Mouse (Mus musculus) adrenal gland (tissue): ENCODE data around the gene Mtx1.

ENCODE experiments used
- intact Hi-C: fragments of 180-260 bp; cut with DNase I; formaldehyde crosslinking; loops from one replicate; pipeline ENCODE4 v1.15.1; 2025
- long read RNA-seq, 2 experiments: library from polyadenylated mRNA; unstranded; transcript quantifications; one replicate each; pipeline ENCODE4 v2.0.0; 2020; ENCODE audit warnings: borderline replicate concordance in 1 of 2; ENCODE audit not compliant: insufficient replicate concordance in 1 of 2

Mtx1 gene
- long read RNA-seq, experiment 1, transcript Mtx1-201 (8 exons, 1,617 nt), result major isoform, 61 of 75 reads
- long read RNA-seq, experiment 1, partial matches to known transcripts, result 5 of 75 reads
- long read RNA-seq, experiment 1, other reads (novel, unspliced or antisense), result 8 of 75 reads
- long read RNA-seq, experiment 2, transcript Mtx1-201 (8 exons, 1,617 nt), result major isoform, 68 of 78 reads
- long read RNA-seq, experiment 2, partial matches to known transcripts, result 1 of 78 reads
- long read RNA-seq, experiment 2, other reads (novel, unspliced or antisense), result 5 of 78 reads

GRCm38 (mm10) chr3:89226900-89227299 lies at the start of gene Mtx1:
Gene Mtx1 (minus strand): TSS chr3:89227088.
- intact Hi-C loops, result no loop called here

- intact Hi-C loops, result no loop called here
Measured at GRCm38 (mm10) chr3:89276061-89276460, 49.2 kb upstream of the Mtx1 start.

- intact Hi-C loops, result no loop called here
Measured at GRCm38 (mm10) chr3:89271760-89272159, 44.9 kb upstream of the Mtx1 start.

- intact Hi-C loops, result no loop called here
Measured at GRCm38 (mm10) chr3:89270891-89271290, 44.0 kb upstream of the Mtx1 start.

- intact Hi-C loops, result no loop called here
Measured at GRCm38 (mm10) chr3:89270051-89270755, 43.3 kb upstream of the Mtx1 start, which contains the start of gene Slc50a1. Gene Slc50a1 (minus strand): TSS chr3:89270570.

- intact Hi-C loops, result no loop called here
Measured at GRCm38 (mm10) chr3:89268916-89269315, 42.0 kb upstream of the Mtx1 start.

- intact Hi-C loops, result no loop called here
Measured at GRCm38 (mm10) chr3:89266439-89266893, 39.6 kb upstream of the Mtx1 start.

GRCm38 (mm10) chr3:89262417-89262816 lies 35.5 kb upstream of the Mtx1 start:
- intact Hi-C loops, result no loop called here

- intact Hi-C loops, result no loop called here
Measured at GRCm38 (mm10) chr3:89260211-89260610, 33.3 kb upstream of the Mtx1 start.

- intact Hi-C loops, result no loop called here
Measured at GRCm38 (mm10) chr3:89259076-89259475, 32.2 kb upstream of the Mtx1 start, which contains the start of gene Dpm3. Gene Dpm3 (plus strand): TSS chr3:89259358.

- intact Hi-C loops, result no loop called here
Measured at GRCm38 (mm10) chr3:89256177-89256576, 29.3 kb upstream of the Mtx1 start.

GRCm38 (mm10) chr3:89254994-89255393 lies 28.1 kb upstream of the Mtx1 start:
- intact Hi-C loops, result no loop called here

GRCm38 (mm10) chr3:89251365-89251895 lies 24.5 kb upstream of the Mtx1 start:
- intact Hi-C loops, result loop anchor here (1.0 kb wide), 1 partner anchor 28 kb away; no protein-coding TSS in a partner anchor

GRCm38 (mm10) chr3:89250435-89251040 lies 23.6 kb upstream of the Mtx1 start:
- intact Hi-C loops, result loop anchor here (1.0 kb wide), 2 partner anchors 29 to 32 kb away; no protein-coding TSS in a partner anchor

GRCm38 (mm10) chr3:89247466-89247865 lies 20.6 kb upstream of the Mtx1 start:
- intact Hi-C loops, result no loop called here

- intact Hi-C loops, result no loop called here
Measured at GRCm38 (mm10) chr3:89246261-89247100, 19.6 kb upstream of the Mtx1 start, which contains the start of gene Trim46. Gene Trim46 (minus strand): TSS chr3:89246309.

- intact Hi-C loops, result no loop called here
Measured at GRCm38 (mm10) chr3:89245688-89246171, 18.8 kb upstream of the Mtx1 start, which contains the start of gene Krtcap2. Gene Krtcap2 (plus strand): TSS chr3:89245966.

- intact Hi-C loops, result no loop called here
Measured at GRCm38 (mm10) chr3:89244982-89245687, 18.2 kb upstream of the Mtx1 start.

GRCm38 (mm10) chr3:89244158-89244981 lies 17.5 kb upstream of the Mtx1 start:
- intact Hi-C loops, result no loop called here
